Mouse (Mus musculus): ENCODE measurements around the gene Pdzd3.

GRCm38 (mm10) chr9:44254508-44255135 is 3.4 kb upstream of the Pdzd3 start:
- no peak for TF ChIP-seq POLR2A (IDR thresholded peaks at IDR 0.05; ENCODE audit: insufficient read depth, low read length)
- no peak for TF ChIP-seq CTCF (IDR thresholded peaks at IDR 0.05; ENCODE audit: low read depth, low read length)

All from ES-Bruce4 (cell line).